Mouse (Mus musculus) G1E (cell line): Measurements from ENCODE around the gene Gm4924. TPM values are rescaled to one million over a fixed set of nuclear protein-coding genes. Genes with fewer than 3 reads are reported as not detected.

Experiments
- ATAC-seq: 2 replicates; pipeline ENCODE4 v1.8.0; 2016; ENCODE audit warnings: mild to moderate bottlenecking; ENCODE audit not compliant: insufficient number of reproducible peaks, poor library complexity, low FRiP score, severe bottlenecking; ENCODE audit errors: extremely low read depth
- DNase-seq: peaks from one replicate; pipeline ENCODE4 v3.0.0; 2012; ENCODE audit warnings: low spot score
- H3K27me3 ChIP-seq: 2 replicates; pipeline ENCODE4 v1.6.1; 2012; ENCODE audit warnings: mild to moderate bottlenecking, low read length, inconsistent platforms; ENCODE audit not compliant: insufficient read depth
- H3K36me3 ChIP-seq: replicated peaks from 2 replicates; pipeline ENCODE3; 2012; ENCODE audit warnings: mild to moderate bottlenecking, inconsistent platforms
- H3K4me1 ChIP-seq: 2 replicates; pipeline ENCODE4 v1.6.1; 2012; ENCODE audit warnings: low read depth, low read length, inconsistent platforms, mixed read lengths; ENCODE audit not compliant: insufficient read depth
- H3K4me3 ChIP-seq: 2 replicates; pipeline ENCODE4 v1.5.1; 2012; ENCODE audit warnings: low read depth, mild to moderate bottlenecking, inconsistent platforms, low read length, moderate library complexity, mixed read lengths
- H3K9me3 ChIP-seq: replicated peaks from 2 replicates; pipeline ENCODE4 v1.6.1; 2012; ENCODE audit warnings: inconsistent platforms
- CTCF ChIP-seq: IDR thresholded peaks from 2 replicates; pipeline ENCODE4 v1.5.1; 2012; ENCODE audit warnings: low read depth, low read length, inconsistent platforms, mixed read lengths
- GATA1 ChIP-seq: IDR thresholded peaks from 2 replicates; pipeline ENCODE4 v1.6.1; 2012; ENCODE audit warnings: borderline replicate concordance, low read length, inconsistent platforms, mixed read lengths
- GATA2 ChIP-seq: IDR thresholded peaks from 2 replicates; pipeline ENCODE4 v1.6.1; 2012; ENCODE audit warnings: low read depth, low read length, inconsistent platforms, borderline replicate concordance
- POLR2AphosphoS5 ChIP-seq: IDR thresholded peaks from 2 replicates; pipeline ENCODE4 v1.6.1; 2012; ENCODE audit warnings: low read depth, low read length, inconsistent platforms; ENCODE audit not compliant: insufficient replicate concordance
- TAL1 ChIP-seq: conservative IDR thresholded peaks from 2 replicates; pipeline ENCODE4 v1.6.1; 2012; ENCODE audit warnings: low read depth, low read length, inconsistent platforms, mixed read lengths
- polyA plus RNA-seq: library from polyadenylated mRNA; stranded (reverse); fragments of >175 nt; gene quantifications from 2 replicates; pipeline ENCODE4 v1.2.3, GENCODE M21; 2012
- total RNA-seq, 2 experiments: library from RNA; stranded (forward) in 1 of 2; stranded (reverse) in 1 of 2; fragments of 200-1000 nt in 1 of 2; fragments of >200 nt in 1 of 2; fragmentation: Nextera tagmentation in 1 of 2; gene quantifications; 2 replicates each; pipeline ENCODE4 v1.2.3; 2014 to 2017

The Gm4924 gene
- total RNA-seq (2014; fragmentation: Nextera tagmentation), result 23.2 and 25.1 TPM in 2 replicates
- 19.3 and 25.6 TPM in 2 replicates for total RNA-seq (2017)
- polyA plus RNA-seq, result 0.08 and 0.27 TPM in 2 replicates

- peak; percentile 99 for ATAC-seq
- H3K36me3 ChIP-seq, result peaks cover 22% of the 10 kb centered on the region
- H3K9me3 ChIP-seq, result no peaks in the 10 kb centered on the region
Observed at GRCm38 (mm10) chr10:82354083-82355010, at the start of gene Gm4924. Gene Gm4924, plus strand, starts transcription at chr10:82354255.

GRCm38 (mm10) chr10:82316482-82316881, 37.6 kb upstream of the Gm4924 start, which contains the start of gene 4932415D10Rik:
Gene 4932415D10Rik, minus strand, starts transcription at chr10:82316582.
- TF ChIP-seq TAL1, result no peak
- TF ChIP-seq POLR2AphosphoS5, result no peak
- TF ChIP-seq CTCF, result no peak
- no peak for TF ChIP-seq GATA2
- no peak for TF ChIP-seq GATA1
- H3K4me3 ChIP-seq, result no peak within 1 kb of the TSS
- no peaks in the 10 kb centered on the region for H3K4me1 ChIP-seq
- H3K36me3 ChIP-seq, result no peaks in the 10 kb centered on the region
- no peaks in the 10 kb centered on the region for H3K27me3 ChIP-seq
- no peak for ATAC-seq
- H3K9me3 ChIP-seq, result no peaks in the 10 kb centered on the region
- DNase-seq, result no peak

More at GRCm38 (mm10) chr10:82354083-82355010, at the start of gene Gm4924:
- DNase-seq, result peak; percentile 91
- TF ChIP-seq CTCF, result no peak
- TF ChIP-seq POLR2AphosphoS5, result no peak
- no peak for TF ChIP-seq GATA1
- TF ChIP-seq GATA2, result no peak
- TF ChIP-seq TAL1, result no peak
- Histone ChIP-seq H3K4me1 (peaks cover 16% of the 10 kb centered on the region), H3K27me3 (0 out of 2 replicates have a peak, but pooled peaks cover 2% of the 10 kb centered on the region), H3K4me3 (peak within 1 kb of the TSS; percentile 94)

- ATAC-seq (no peak), DNase-seq (no peak)
- Histone ChIP-seq H3K9me3 (no peaks in the 10 kb centered on the region), H3K36me3 (no peaks in the 10 kb centered on the region), H3K27me3 (no peaks in the 10 kb centered on the region), H3K4me1 (no peaks in the 10 kb centered on the region), H3K4me3 (no peak overlapping the region)
- TF ChIP-seq TAL1, result no peak
- TF ChIP-seq GATA1, result no peak
- no peak for TF ChIP-seq POLR2AphosphoS5
- TF ChIP-seq GATA2, result no peak
- TF ChIP-seq CTCF, result no peak
Observed at GRCm38 (mm10) chr10:82320134-82320533, 33.9 kb upstream of the Gm4924 start.

GRCm38 (mm10) chr10:82329826-82330225, 24.2 kb upstream of the Gm4924 start:
- H3K4me3 ChIP-seq, result no peak overlapping the region
- no peaks in the 10 kb centered on the region for H3K4me1 ChIP-seq
- no peak for TF ChIP-seq CTCF
- TF ChIP-seq GATA1, result no peak
- TF ChIP-seq GATA2, result no peak
- TF ChIP-seq POLR2AphosphoS5, result no peak
- no peak for TF ChIP-seq TAL1
- DNase-seq (no peak), ATAC-seq (no peak)
- H3K27me3 ChIP-seq, result no peaks in the 10 kb centered on the region
- H3K36me3 ChIP-seq, result no peaks in the 10 kb centered on the region
- H3K9me3 ChIP-seq, result no peaks in the 10 kb centered on the region

- no peak for ATAC-seq
- no peaks in the 10 kb centered on the region for H3K27me3 ChIP-seq
- peaks cover 16% of the 10 kb centered on the region for H3K4me1 ChIP-seq
- TF ChIP-seq POLR2AphosphoS5, result no peak
- TF ChIP-seq CTCF, result no peak
- TF ChIP-seq TAL1, result no peak
- TF ChIP-seq GATA2, result no peak
- no peak for TF ChIP-seq GATA1
- H3K4me3 ChIP-seq, result no peak overlapping the region; the same call in 1 of the 2 replicates
- peaks cover 23% of the 10 kb centered on the region for H3K36me3 ChIP-seq
- no peak for DNase-seq
- no peaks in the 10 kb centered on the region; the same call in 1 of the 2 replicates for H3K9me3 ChIP-seq
Observed at GRCm38 (mm10) chr10:82355401-82355800, 1.3 kb downstream of the Gm4924 start.

- Histone ChIP-seq H3K4me1 (no peaks in the 10 kb centered on the region), H3K27me3 (no peaks in the 10 kb centered on the region), H3K9me3 (peaks cover 20% of the 10 kb centered on the region), H3K4me3 (no peak overlapping the region), H3K36me3 (peaks cover 34% of the 10 kb centered on the region)
- no peak for TF ChIP-seq TAL1
- TF ChIP-seq POLR2AphosphoS5, result no peak
- TF ChIP-seq GATA1, result no peak
- no peak for TF ChIP-seq CTCF
- TF ChIP-seq GATA2, result no peak
- ATAC-seq (no peak), DNase-seq (no peak)
Observed at GRCm38 (mm10) chr10:82361911-82362310, 7.9 kb downstream of the Gm4924 start.
